In genomic region chr13:111687285-111687781, GRCm38 (mm10) we compare ENCODE assay signal across 8 mouse cellular contexts. TPM values are rescaled to one million over a fixed set of nuclear protein-coding genes. Genes with fewer than 3 reads are reported as not detected.
DNase-seq lines count a peak whose midpoint lies in the region; ATAC-seq and TF ChIP-seq lines count a peak whose summit lies in the region.

No protein-coding gene starts in this region.

- H3K4me1 ChIP-seq in hindbrain, embryonic 16.5 days (ENCODE audit: control insufficient read depth, insufficient read depth, low read depth, low read length) = peaks cover 9% of the 10 kb centered on the region

- WGBS in hindbrain, embryonic 16.5 days = under 1% methylated on average over 35 of the region's 35 CpGs

- no peak for TF ChIP-seq CTCF in left cerebral cortex, adult 2 months (IDR thresholded peaks at IDR 0.05)

- H3K36me3 ChIP-seq in hindbrain, embryonic 16.5 days (ENCODE audit: control insufficient read depth, insufficient read depth, low read length) = peaks cover 8% of the 10 kb centered on the region

- ATAC-seq in hindbrain, embryonic 16.5 days = peak; percentile 75
- ATAC-seq in megakaryocyte, adult 5-6 weeks (ENCODE audit: poor library complexity, severe bottlenecking) = peak; percentile 43

- peak overlapping the region; percentile 91 for H3K27ac ChIP-seq in hindbrain, embryonic 16.5 days (ENCODE audit: low read depth, low read length)
- H3K27ac ChIP-seq in left cerebral cortex, adult 2 months = peak overlapping the region; percentile 20; the same call in 1 of the 2 replicates

- DNase-seq in WW6 (ENCODE audit: low read depth, low spot score) = peak; percentile 39
- peak; percentile 42 to 55 for DNase-seq in cerebellum, postnatal 4 days (ENCODE audit: low spot score in 2 of 2)
- peak; percentile 63 for DNase-seq in gastrocnemius, adult 18-20 months (ENCODE audit: low spot score)
- DNase-seq in left cerebral cortex, adult 2 months (ENCODE audit: extremely low spot score in 1 of 2, low spot score in 2 of 2) = peak; percentile 51 to 58
- peak; percentile 62 for DNase-seq in right cerebral cortex, postnatal 25 days
- peak; percentile 51 to 75 for DNase-seq in urinary bladder, postnatal 36 days (ENCODE audit: low spot score in 2 of 2)

- H3K4me3 ChIP-seq in hindbrain, embryonic 16.5 days (ENCODE audit: low read length) = peak overlapping the region; percentile 78
- peak overlapping the region; percentile 71 for H3K4me3 ChIP-seq in left cerebral cortex, adult 2 months

- no peaks in the 10 kb centered on the region for H3K9me3 ChIP-seq in hindbrain, embryonic 16.5 days (ENCODE audit: control insufficient read depth, low read length)

- intact Hi-C loops in left cerebral cortex, adult 2 months (cut with DNase I) = loop anchor here (1.0 to 5.0 kb wide), 3 partner anchors 38 to 225 kb away; partner anchors contain the start of gene Gpbp1

- no peaks in the 10 kb centered on the region for H3K27me3 ChIP-seq in hindbrain, embryonic 16.5 days (replicated peaks; ENCODE audit: control insufficient read depth, insufficient read depth, low read length)

- H3K9ac ChIP-seq in hindbrain, embryonic 16.5 days (ENCODE audit: low read depth, low read length) = peak overlapping the region; percentile 76

- H3K4me2 ChIP-seq in hindbrain, embryonic 16.5 days (ENCODE audit: low read length) = peak overlapping the region; percentile 72

RNA-seq across cellular contexts. Expression of gene Mier3, which starts 6.6 kb away (rescaled TPM):
- total RNA-seq in gastrocnemius, adult 18-20 months (2021) = 10 to 100 TPM in 1 of 2 experiments, 1 to 10 TPM in 1; 9.4 to 12.4 TPM
- polyA plus RNA-seq in hindbrain, embryonic 16.5 days (2015; fragmentation: Nextera tagmentation; extraction: Ambion mirVana) = 14.3 and 16.9 TPM in 2 replicates
- total RNA-seq in left cerebral cortex, adult 2 months (2021) = 10 to 100 TPM; 27.1 to 29.9 TPM
- total RNA-seq in megakaryocyte, adult 5-6 weeks (2015) = 26.3 and 28.0 TPM in 2 replicates
- 39.2 and 46.1 TPM in 2 replicates for total RNA-seq in megakaryocyte, adult 5-6 weeks (2017)

Comparison
In these comparisons a context has a peak if more than half of its experiments do, and no peak if none do; other contexts are left out.
1. Peak in every context shown above with its lines: DNase-seq, ATAC-seq, H3K4me3 ChIP-seq and H3K27ac ChIP-seq.